Mouse (Mus musculus) neural tube, embryonic 14.5 days (tissue): ENCODE measurements around the gene Prodh2. TPM values are rescaled to one million over a fixed set of nuclear protein-coding genes. Genes with fewer than 3 reads are reported as not detected.
A peak's percentile ranks its signal among the peaks of the same experiment; 100 is the strongest.

ENCODE experiments used
- ATAC-seq: fragments of 200-750 bp; cut with Nextera tagmentation; 2 replicates; pipeline ENCODE4 v1.8.0; 2017; ENCODE audit warnings: low read depth, mild to moderate bottlenecking, moderate TSS enrichment, moderate library complexity
- H3K27ac ChIP-seq: fragments of 300-500 bp; sonication (generic); 2 replicates; pipeline ENCODE4 v1.5.1; 2014; ENCODE audit warnings: low read depth, mild to moderate bottlenecking, control low read depth, low read length, moderate library complexity, mixed read lengths
- H3K27me3 ChIP-seq: fragments of 300-500 bp; sonication (generic); 2 replicates; pipeline ENCODE4 v1.6.1; 2014; ENCODE audit warnings: low read length; ENCODE audit not compliant: control insufficient read depth, insufficient read depth
- H3K36me3 ChIP-seq: fragments of 300-500 bp; sonication (generic); 2 replicates; pipeline ENCODE4 v1.6.1; 2014; ENCODE audit warnings: low read length, mixed read lengths; ENCODE audit not compliant: control insufficient read depth, insufficient read depth
- H3K4me1 ChIP-seq: fragments of 300-500 bp; sonication (generic); 2 replicates; pipeline ENCODE4 v1.6.1; 2014; ENCODE audit warnings: low read length; ENCODE audit not compliant: control insufficient read depth, insufficient read depth
- H3K4me2 ChIP-seq: fragments of 300-500 bp; sonication (generic); 2 replicates; pipeline ENCODE4 v1.6.1; 2014; ENCODE audit warnings: mild to moderate bottlenecking, low read depth, low read length, control low read depth
- H3K4me3 ChIP-seq: fragments of 300-500 bp; sonication (generic); 2 replicates; pipeline ENCODE4 v1.5.1; 2014; ENCODE audit warnings: low read depth, low read length, control low read depth, mixed read lengths
- H3K9ac ChIP-seq: fragments of 300-500 bp; sonication (generic); replicated peaks from 2 replicates; pipeline ENCODE4 v1.6.1; 2014; ENCODE audit warnings: low read depth, mild to moderate bottlenecking, control low read depth, low read length, mixed read lengths
- H3K9me3 ChIP-seq: fragments of 300-500 bp; sonication (generic); 2 replicates; pipeline ENCODE4 v1.6.1; 2016; ENCODE audit warnings: low read length; ENCODE audit not compliant: control insufficient read depth
- WGBS: fragments of 180-500 bp; shearing (Covaris S2); extraction: QIAGEN DNeasy Blood & Tissue Kit; methylation state at CpG from one replicate; pipeline ENCODE4 v1.1.7; 2014; 5-methylcytosine and 5-hydroxymethylcytosine counted together
- polyA plus RNA-seq: library from polyadenylated mRNA; unstranded; fragments of >200 nt; fragmentation: Nextera tagmentation; extraction: Ambion mirVana; gene quantifications from 2 replicates; pipeline ENCODE4 v1.2.1, GENCODE M21; 2014

Gene Prodh2
- polyA plus RNA-seq, 1 experiment from 2014 or later, result not detected

- WGBS, result 64% methylated on average over 24 of the region's 24 CpGs
- H3K27me3 ChIP-seq, result no peaks in the 10 kb centered on the region
- H3K9ac ChIP-seq, result no peak overlapping the region
- no peaks in the 10 kb centered on the region for H3K36me3 ChIP-seq
- no peaks in the 10 kb centered on the region for H3K9me3 ChIP-seq
- H3K4me1 ChIP-seq, result no peaks in the 10 kb centered on the region
- ATAC-seq, result no peak
- no peak overlapping the region for H3K4me3 ChIP-seq
- no peak overlapping the region for H3K27ac ChIP-seq
- no peak overlapping the region for H3K4me2 ChIP-seq
These were observed 21.8 kb downstream of the Prodh2 start for GRCm38 (mm10) chr7:30515003-30515760.

GRCm38 (mm10) chr7:30518325-30518724 lies 24.9 kb downstream of the Prodh2 start:
- Histone ChIP-seq H3K9ac (no peak overlapping the region), H3K36me3 (peaks cover 9% of the 10 kb centered on the region), H3K9me3 (no peaks in the 10 kb centered on the region), H3K4me3 (no peak overlapping the region), H3K27me3 (no peaks in the 10 kb centered on the region), H3K4me1 (no peaks in the 10 kb centered on the region), H3K4me2 (no peak overlapping the region), H3K27ac (no peak overlapping the region)
- WGBS, result 42% methylated on average over 8 of the region's 8 CpGs
- ATAC-seq, result no peak

- H3K4me1 ChIP-seq, result no peaks in the 10 kb centered on the region
- no peaks in the 10 kb centered on the region for H3K9me3 ChIP-seq
- no peak overlapping the region for H3K4me3 ChIP-seq
- WGBS, result 76% methylated on average over 4 of the region's 4 CpGs
- no peak overlapping the region for H3K9ac ChIP-seq
- H3K27ac ChIP-seq, result no peak overlapping the region
- H3K27me3 ChIP-seq, result no peaks in the 10 kb centered on the region
- no peak overlapping the region for H3K4me2 ChIP-seq
- ATAC-seq, result 0 out of 2 replicates have a peak, but pooled peaks have one; percentile 15
- H3K36me3 ChIP-seq, result peaks cover 28% of the 10 kb centered on the region
These were observed 27.0 kb downstream of the Prodh2 start for GRCm38 (mm10) chr7:30520396-30520795.

- peaks cover 32% of the 10 kb centered on the region for H3K36me3 ChIP-seq
- peak; percentile 10; the same call in 1 of the 2 replicates for ATAC-seq
- H3K4me1 ChIP-seq, result no peaks in the 10 kb centered on the region
- no peak overlapping the region for H3K27ac ChIP-seq
- no peak overlapping the region for H3K9ac ChIP-seq
- H3K9me3 ChIP-seq, result no peaks in the 10 kb centered on the region
- no peak overlapping the region for H3K4me2 ChIP-seq
- no peaks in the 10 kb centered on the region for H3K27me3 ChIP-seq
- no peak overlapping the region for H3K4me3 ChIP-seq
- WGBS, result 80% methylated on average over 5 of the region's 5 CpGs
These were observed 27.4 kb downstream of the Prodh2 start for GRCm38 (mm10) chr7:30520856-30521255.

- Histone ChIP-seq H3K27ac (no peak overlapping the region), H3K4me2 (no peak overlapping the region), H3K4me3 (no peak overlapping the region), H3K9ac (no peak overlapping the region), H3K36me3 (peaks cover 52% of the 10 kb centered on the region), H3K9me3 (no peaks in the 10 kb centered on the region), H3K4me1 (no peaks in the 10 kb centered on the region), H3K27me3 (no peaks in the 10 kb centered on the region)
- no peak for ATAC-seq
- 84% methylated on average over 10 of the region's 10 CpGs for WGBS
These were observed 29.4 kb downstream of the Prodh2 start for GRCm38 (mm10) chr7:30522871-30523270.

- WGBS, result 77% methylated on average over 6 of the region's 6 CpGs
- Histone ChIP-seq H3K27ac (no peak overlapping the region), H3K4me3 (no peak overlapping the region), H3K9ac (no peak overlapping the region), H3K36me3 (peaks cover 68% of the 10 kb centered on the region), H3K27me3 (no peaks in the 10 kb centered on the region), H3K4me1 (no peaks in the 10 kb centered on the region), H3K9me3 (no peaks in the 10 kb centered on the region), H3K4me2 (no peak overlapping the region)
- ATAC-seq, result no peak
These were observed 31.1 kb downstream of the Prodh2 start for GRCm38 (mm10) chr7:30524487-30524886.

- H3K27ac ChIP-seq, result no peak overlapping the region
- no peaks in the 10 kb centered on the region for H3K9me3 ChIP-seq
- H3K4me2 ChIP-seq, result no peak overlapping the region
- H3K4me3 ChIP-seq, result no peak overlapping the region
- H3K36me3 ChIP-seq, result peaks cover 83% of the 10 kb centered on the region
- WGBS, result 35% methylated on average over 10 of the region's 10 CpGs
- no peak overlapping the region for H3K9ac ChIP-seq
- H3K27me3 ChIP-seq, result no peaks in the 10 kb centered on the region
- ATAC-seq, result no peak
- H3K4me1 ChIP-seq, result no peaks in the 10 kb centered on the region
These were observed 32.5 kb downstream of the Prodh2 start for GRCm38 (mm10) chr7:30525954-30526353.

- Histone ChIP-seq H3K27me3 (no peaks in the 10 kb centered on the region), H3K4me1 (peaks cover 3% of the 10 kb centered on the region; the same call in 1 of the 2 replicates), H3K9ac (no peak overlapping the region), H3K9me3 (no peaks in the 10 kb centered on the region), H3K27ac (no peak overlapping the region), H3K4me3 (no peak overlapping the region), H3K36me3 (peaks cover 86% of the 10 kb centered on the region), H3K4me2 (no peak overlapping the region)
- 26% methylated on average over 17 of the region's 17 CpGs for WGBS
- no peak for ATAC-seq
These were observed 33.0 kb downstream of the Prodh2 start for GRCm38 (mm10) chr7:30526399-30526798.

GRCm38 (mm10) chr7:30526981-30527380 lies 33.6 kb downstream of the Prodh2 start:
- Histone ChIP-seq H3K36me3 (peaks cover 92% of the 10 kb centered on the region), H3K4me2 (no peak overlapping the region), H3K4me1 (peaks cover 9% of the 10 kb centered on the region), H3K4me3 (no peak overlapping the region), H3K27ac (no peak overlapping the region), H3K27me3 (no peaks in the 10 kb centered on the region), H3K9ac (no peak overlapping the region), H3K9me3 (no peaks in the 10 kb centered on the region)
- ATAC-seq, result no peak
- WGBS, result 81% methylated on average over 14 of the region's 14 CpGs
